Mouse (Mus musculus): Measurements from ENCODE around the gene Sirt4.

The Sirt4 gene

GRCm38 (mm10) chr5:115491771-115492322, 7.3 kb upstream of the Sirt4 start:
- no peak for DNase-seq (ENCODE audit: low spot score)

GRCm38 (mm10) chr5:115491076-115491475, 6.6 kb upstream of the Sirt4 start:
- peak; percentile 32 for DNase-seq (ENCODE audit: low spot score)

- no peak for DNase-seq (ENCODE audit: low spot score)
Measured at GRCm38 (mm10) chr5:115490638-115491000, 6.1 kb upstream of the Sirt4 start.

GRCm38 (mm10) chr5:115489699-115490637, 5.4 kb upstream of the Sirt4 start:
- peak; percentile 92 for DNase-seq (ENCODE audit: low spot score)

- peak; percentile 95 for DNase-seq (ENCODE audit: low spot score)
Measured at GRCm38 (mm10) chr5:115488841-115489698, 4.5 kb upstream of the Sirt4 start.

- no peak for DNase-seq (ENCODE audit: low spot score)
Measured at GRCm38 (mm10) chr5:115487942-115488580, 3.5 kb upstream of the Sirt4 start.

- no peak for DNase-seq (ENCODE audit: low spot score)
Measured at GRCm38 (mm10) chr5:115487353-115487752, 2.8 kb upstream of the Sirt4 start.

GRCm38 (mm10) chr5:115486726-115487125, 2.2 kb upstream of the Sirt4 start:
- no peak for DNase-seq (ENCODE audit: low spot score)

- no peak for DNase-seq (ENCODE audit: low spot score)
Measured at GRCm38 (mm10) chr5:115485489-115486205, 1.1 kb upstream of the Sirt4 start.

GRCm38 (mm10) chr5:115484996-115485395, 471 bp upstream of the Sirt4 start:
- DNase-seq (ENCODE audit: low spot score) = no peak

GRCm38 (mm10) chr5:115483385-115483784, 1.1 kb downstream of the Sirt4 start:
- no peak for DNase-seq (ENCODE audit: low spot score)

GRCm38 (mm10) chr5:115482390-115483265, 1.9 kb downstream of the Sirt4 start:
- DNase-seq (ENCODE audit: low spot score) = no peak

GRCm38 (mm10) chr5:115480101-115480500, 4.4 kb downstream of the Sirt4 start:
- no peak for DNase-seq (ENCODE audit: low spot score)

GRCm38 (mm10) chr5:115479561-115479960, 5.0 kb downstream of the Sirt4 start:
- DNase-seq (ENCODE audit: low spot score) = no peak

- DNase-seq (ENCODE audit: low spot score) = no peak
Measured at GRCm38 (mm10) chr5:115476107-115476727, 8.3 kb downstream of the Sirt4 start.

GRCm38 (mm10) chr5:115475337-115476106, 9.0 kb downstream of the Sirt4 start:
- DNase-seq (ENCODE audit: low spot score) = peak; percentile 85

- no peak for DNase-seq (ENCODE audit: low spot score)
Measured at GRCm38 (mm10) chr5:115474174-115474828, 10.2 kb downstream of the Sirt4 start.

GRCm38 (mm10) chr5:115473191-115473590, 11.3 kb downstream of the Sirt4 start:
- no peak for DNase-seq (ENCODE audit: low spot score)

All from embryo, embryonic 10.5 days (tissue).